Mouse (Mus musculus) bone marrow macrophage, adult 2 months (primary cell): ENCODE data around the gene Panx3.

Experiments used
- CTCF ChIP-seq: IDR thresholded peaks from 2 replicates; pipeline ENCODE4 v1.5.1; 2012; ENCODE audit warnings: low read depth, mild to moderate bottlenecking, low read length, moderate library complexity
- POLR2A ChIP-seq: IDR thresholded peaks from 2 replicates; pipeline ENCODE4 v1.6.1; 2012; ENCODE audit warnings: mild to moderate bottlenecking, low read depth, low read length, borderline replicate concordance

- no peak for TF ChIP-seq CTCF
- no peak for TF ChIP-seq POLR2A
These were observed 5.8 kb downstream of the Panx3 start for GRCm38 (mm10) chr9:37663210-37663609.
